Mouse (Mus musculus) adrenal gland (tissue): ENCODE measurements around the gene Dnah10.

Source experiments
- intact Hi-C: fragments of 180-260 bp; cut with DNase I; formaldehyde crosslinking; loops from one replicate; pipeline ENCODE4 v1.15.1; 2025

Dnah10 gene

GRCm38 (mm10) chr5:124862871-124863741, 138.2 kb downstream of the Dnah10 start:
- intact Hi-C loops: no loop called here

GRCm38 (mm10) chr5:124868981-124869380, 144.1 kb downstream of the Dnah10 start:
- intact Hi-C loops: loop anchor here (5.0 kb wide), 1 partner anchor 92 kb away; no protein-coding TSS in a partner anchor

GRCm38 (mm10) chr5:124872033-124872432, 147.1 kb downstream of the Dnah10 start:
- intact Hi-C loops: no loop called here

- intact Hi-C loops: no loop called here
Measured at GRCm38 (mm10) chr5:124873096-124873495, 148.2 kb downstream of the Dnah10 start.

- intact Hi-C loops: no loop called here
Measured at GRCm38 (mm10) chr5:124873890-124874601, 149.2 kb downstream of the Dnah10 start.

GRCm38 (mm10) chr5:124879251-124879650, 154.4 kb downstream of the Dnah10 start:
- intact Hi-C loops: no loop called here

- intact Hi-C loops: no loop called here
Measured at GRCm38 (mm10) chr5:124879801-124880200, 154.9 kb downstream of the Dnah10 start.

- intact Hi-C loops: no loop called here
Measured at GRCm38 (mm10) chr5:124883877-124884276, 159.0 kb downstream of the Dnah10 start.
